Mouse (Mus musculus) cerebellum, postnatal 4 days (tissue): ENCODE measurements at regions not wholly inside any gene's neighbourhood (a gene's known extent, or its start where the extent isn't known, plus 50 kb on each side); places are given as distances from the start of the nearest gene placed in this dataset.

Source experiments
- DNase-seq, 2 experiments: peaks; one replicate each; pipeline ENCODE4 v3.0.0; 2022; ENCODE audit warnings: low spot score in 2 of 2, mixed read lengths in 1 of 2

- no peak for DNase-seq
Measured at GRCm38 (mm10) chr4:9034280-9034679, 795.4 kb upstream of the Car8 start.

- no peak for DNase-seq
Measured at GRCm38 (mm10) chr4:9033106-9033642, 794.3 kb upstream of the Car8 start.

GRCm38 (mm10) chr4:9031634-9032033 is 792.8 kb upstream of the Car8 start:
- no peak for DNase-seq

GRCm38 (mm10) chr4:9028946-9029345 is 790.1 kb upstream of the Car8 start:
- no peak for DNase-seq

GRCm38 (mm10) chr4:9028475-9028874 is 789.6 kb upstream of the Car8 start:
- DNase-seq = peak in 1 of 2 experiments; percentile 72

GRCm38 (mm10) chr4:9027798-9028404 is 789.1 kb upstream of the Car8 start:
- DNase-seq = peak; percentile 93 to 96

- DNase-seq = no peak
Measured at GRCm38 (mm10) chr4:9027383-9027782, 788.5 kb upstream of the Car8 start.

GRCm38 (mm10) chr4:9026841-9027240 is 788.0 kb upstream of the Car8 start:
- peak in 1 of 2 experiments; percentile 26 for DNase-seq

- no peak for DNase-seq
Measured at GRCm38 (mm10) chr4:9025821-9026470, 787.1 kb upstream of the Car8 start.

GRCm38 (mm10) chr4:9024216-9024925 is 785.5 kb upstream of the Car8 start:
- peak in 1 of 2 experiments; percentile 19 for DNase-seq

GRCm38 (mm10) chr4:9019241-9020110 is 780.6 kb upstream of the Car8 start:
- DNase-seq = peak in 1 of 2 experiments; percentile 58

GRCm38 (mm10) chr4:9018236-9018635 is 779.4 kb upstream of the Car8 start:
- DNase-seq = no peak

GRCm38 (mm10) chr4:9016504-9017040 is 777.7 kb upstream of the Car8 start:
- no peak for DNase-seq

GRCm38 (mm10) chr4:9015528-9016503 is 777.0 kb upstream of the Car8 start:
- no peak for DNase-seq

- no peak for DNase-seq
Measured at GRCm38 (mm10) chr4:9014986-9015385, 776.1 kb upstream of the Car8 start.

GRCm38 (mm10) chr4:9012787-9013186 is 773.9 kb upstream of the Car8 start:
- DNase-seq = peak in 1 of 2 experiments; percentile 81

- DNase-seq = no peak
Measured at GRCm38 (mm10) chr4:9011952-9012351, 773.1 kb upstream of the Car8 start.

GRCm38 (mm10) chr4:9011129-9011518 is 772.3 kb upstream of the Car8 start:
- peak in 1 of 2 experiments; percentile 71 for DNase-seq

GRCm38 (mm10) chr4:9010381-9011128 is 771.7 kb upstream of the Car8 start:
- peak in 1 of 2 experiments; percentile 41 for DNase-seq
